Mouse (Mus musculus): ENCODE data around the gene Arhgef28.

Arhgef28 gene

GRCm38 (mm10) chr13:97853356-97853968 lies 352.8 kb downstream of the Arhgef28 start:
- no peak for DNase-seq (ENCODE audit: extremely low spot score, low read depth, low spot score)
